Mouse (Mus musculus): Measurements from ENCODE around the gene St3gal6. TPM values are rescaled to one million over a fixed set of nuclear protein-coding genes. Genes with fewer than 3 reads are reported as not detected.
A peak's percentile ranks its signal among the peaks of the same experiment; 100 is the strongest.

Gene St3gal6
- total RNA-seq, 4 experiments from 2014 or later: 38.1 to 49.1 (median 44.8) TPM

DNA sequence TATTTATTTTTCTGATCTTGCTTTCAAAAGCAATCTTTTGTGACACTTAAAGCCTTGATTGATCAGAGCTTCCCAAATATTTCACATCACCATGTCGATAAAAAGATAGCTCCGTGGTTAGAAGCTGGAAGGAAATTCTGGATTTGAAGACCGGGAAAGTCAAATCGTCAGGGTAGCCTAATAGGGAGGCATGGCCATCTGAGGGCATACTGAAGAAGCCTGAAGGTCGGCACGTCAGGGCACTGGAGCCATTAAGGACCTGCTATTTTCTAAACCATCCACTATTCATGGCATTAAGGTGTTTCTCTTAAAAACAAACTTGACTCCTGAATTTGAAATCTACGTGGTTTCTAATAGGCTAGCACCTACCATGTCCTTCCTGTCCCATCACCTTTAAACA is 2.1 kb downstream of the St3gal6 start:
- DNase-seq (ENCODE audit: low spot score): no peak

DNA sequence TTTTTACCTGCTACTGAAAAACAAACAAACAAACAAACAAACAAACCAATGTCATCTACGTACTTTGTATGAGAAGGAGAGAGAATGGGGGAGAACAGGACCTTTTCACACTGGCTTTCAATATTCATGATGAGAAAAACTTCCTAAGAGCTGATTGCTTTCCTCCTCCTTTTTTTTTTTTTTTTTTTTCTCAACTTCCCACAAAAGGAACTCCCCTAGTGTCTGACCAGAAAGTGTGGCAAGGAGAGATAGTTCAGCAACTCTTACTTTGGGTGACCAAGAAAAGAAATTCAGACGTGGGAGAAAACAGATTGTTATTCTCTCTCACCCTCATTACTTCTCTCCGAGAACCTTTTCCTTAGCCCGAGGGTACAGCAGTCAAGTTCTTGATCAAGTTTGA is 2.9 kb downstream of the St3gal6 start:
- no peak for DNase-seq (ENCODE audit: low spot score)

GRCm38 (mm10) chr16:58520457-58520856 is 3.6 kb downstream of the St3gal6 start:
- DNase-seq (ENCODE audit: low spot score): no peak

DNA sequence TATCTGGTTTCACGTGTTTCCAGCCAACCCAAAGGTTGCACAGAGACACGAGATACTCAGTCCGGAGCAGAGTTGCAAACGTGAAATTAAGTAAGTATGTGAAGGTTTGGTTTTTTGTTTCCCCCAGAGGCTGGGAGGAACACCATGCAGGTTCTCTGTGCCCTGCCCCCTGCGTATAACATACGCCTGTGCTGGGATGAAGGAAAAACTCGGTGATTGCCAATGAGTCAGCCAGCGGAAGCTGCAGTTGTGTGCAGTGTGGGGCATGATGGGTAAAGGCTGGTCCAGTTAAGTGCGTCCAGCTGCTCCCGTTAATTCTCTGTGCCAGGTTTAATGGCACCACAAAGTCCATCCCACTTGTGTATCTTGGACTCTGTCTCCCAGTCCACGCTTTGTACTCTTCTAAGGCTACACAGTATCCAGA is 4.4 kb downstream of the St3gal6 start:
- DNase-seq (ENCODE audit: low spot score): no peak

GRCm38 (mm10) chr16:58516960-58517798 is 6.9 kb downstream of the St3gal6 start:
- DNase-seq (ENCODE audit: low spot score): no peak

DNA sequence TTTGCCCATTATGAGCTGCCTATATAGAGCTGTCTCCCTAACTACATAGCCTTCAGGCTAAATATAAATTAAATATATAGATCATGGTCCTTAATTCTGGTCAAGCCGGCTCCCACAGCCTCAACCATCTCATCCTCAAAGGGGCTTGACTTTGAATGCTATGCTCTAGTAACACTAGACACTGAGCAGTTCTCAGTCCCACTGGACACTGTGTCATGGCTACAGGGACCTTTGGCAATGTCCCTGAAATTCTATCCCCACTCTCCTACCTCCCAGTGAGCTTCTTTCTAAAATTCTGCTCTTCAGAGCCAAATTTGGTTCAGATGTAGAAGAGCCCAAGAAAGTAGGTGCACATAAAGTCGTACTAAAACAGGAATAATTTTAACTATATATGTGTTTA is 7.9 kb downstream of the St3gal6 start:
- DNase-seq (ENCODE audit: low spot score): no peak

GRCm38 (mm10) chr16:58514565-58514964 is 9.5 kb downstream of the St3gal6 start:
- DNase-seq (ENCODE audit: low spot score): no peak

DNA sequence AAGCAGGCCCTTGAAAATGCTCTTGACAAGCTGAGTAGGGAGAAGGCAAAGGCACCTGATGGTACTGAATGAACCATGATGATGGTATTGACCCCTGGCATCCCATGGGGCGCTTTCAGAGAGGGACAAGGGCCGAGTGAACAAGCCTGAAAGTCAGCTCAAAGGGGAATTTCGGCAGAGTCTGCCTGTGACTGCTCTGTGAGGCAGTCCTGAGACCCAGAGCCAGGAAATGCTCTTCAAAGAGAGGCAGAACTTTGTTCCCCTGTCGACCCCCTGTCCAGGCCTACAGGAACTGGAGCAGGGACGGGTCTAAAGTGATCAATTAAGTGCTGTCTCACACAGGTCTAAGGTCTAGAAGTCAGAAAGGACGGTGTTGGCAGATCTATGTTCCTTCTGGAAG is 10.3 kb downstream of the St3gal6 start:
- DNase-seq (ENCODE audit: low spot score): peak; percentile 47

- peak; percentile 80 for DNase-seq (ENCODE audit: low spot score)
These were observed 11.2 kb downstream of the St3gal6 start for GRCm38 (mm10) chr16:58512887-58513286.

DNA sequence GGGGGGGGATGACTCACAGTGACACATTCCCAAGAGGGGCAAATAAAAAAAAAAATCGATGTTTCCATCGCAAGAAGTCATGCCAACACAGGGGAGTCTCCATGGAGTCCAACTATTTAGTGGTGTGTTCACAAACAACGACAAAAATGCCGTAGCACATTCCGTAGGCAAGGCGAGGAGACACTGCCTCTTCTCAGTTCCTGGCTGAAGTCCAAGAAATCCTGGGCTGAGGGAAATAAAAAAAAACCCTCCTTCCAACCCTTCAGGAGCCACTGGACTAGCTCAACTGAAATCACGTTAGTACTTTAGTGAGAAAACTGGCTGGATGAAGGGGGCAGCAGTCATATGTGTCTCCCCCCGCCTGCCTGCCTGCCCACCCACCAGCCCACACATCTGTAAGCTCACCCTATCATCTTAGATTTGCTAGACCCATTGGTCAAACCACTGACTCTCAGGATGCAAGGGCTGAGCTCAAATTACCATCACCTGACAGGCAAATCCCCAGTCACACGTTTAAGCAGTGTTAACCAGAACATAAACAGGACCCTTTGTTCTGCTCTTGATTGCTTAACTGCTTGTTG is 11.8 kb downstream of the St3gal6 start:
- peak; percentile 73 for DNase-seq (ENCODE audit: low spot score)

- no peak for DNase-seq (ENCODE audit: low spot score)
These were observed 19.1 kb downstream of the St3gal6 start for GRCm38 (mm10) chr16:58504945-58505344.

DNA sequence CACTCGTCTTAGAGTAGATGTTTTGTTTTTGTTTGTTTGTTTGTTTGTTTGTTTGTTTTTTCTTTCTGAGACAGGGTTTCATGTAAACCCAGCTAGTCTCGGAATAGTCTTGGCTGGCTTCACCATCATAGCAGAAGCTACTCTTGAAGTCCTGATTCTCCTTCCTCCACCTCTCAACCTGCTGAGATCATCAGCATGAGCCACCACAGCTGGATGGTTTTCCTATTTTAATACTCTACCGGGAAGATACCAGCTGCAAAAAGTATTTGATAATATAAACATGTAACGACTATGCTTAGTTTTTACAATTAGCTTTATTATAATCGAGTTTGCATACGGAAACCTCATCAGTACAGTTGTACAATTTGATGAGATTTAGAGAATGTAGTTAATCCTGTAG is 21.5 kb downstream of the St3gal6 start:
- no peak for DNase-seq (ENCODE audit: low spot score)

DNA sequence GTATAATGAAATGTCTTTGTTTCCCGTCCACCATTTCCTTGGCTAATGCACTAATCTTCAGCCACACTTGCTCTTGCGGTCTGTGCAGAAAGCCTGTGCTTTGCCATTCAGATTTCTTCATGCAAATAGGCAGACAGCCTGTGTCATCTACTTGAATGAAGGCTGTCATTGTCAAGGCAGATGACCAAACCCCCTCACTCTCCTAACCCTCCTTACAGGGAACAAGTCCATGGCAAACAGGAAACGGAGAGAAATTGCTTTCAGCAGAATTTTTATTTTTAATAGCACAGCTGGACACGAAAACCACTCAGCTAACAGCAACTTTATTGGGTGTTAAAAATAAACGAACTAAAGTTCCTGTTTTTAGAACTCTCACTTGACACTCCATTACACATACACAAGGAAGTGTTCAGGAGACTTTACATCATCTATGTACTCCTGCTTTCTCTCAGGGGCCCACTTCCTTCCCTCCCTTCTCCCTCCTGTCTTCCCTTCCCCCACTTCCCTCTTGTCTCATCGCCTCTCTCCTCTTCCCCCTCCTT is 22.2 kb downstream of the St3gal6 start:
- DNase-seq (ENCODE audit: low spot score): peak; percentile 52

DNA sequence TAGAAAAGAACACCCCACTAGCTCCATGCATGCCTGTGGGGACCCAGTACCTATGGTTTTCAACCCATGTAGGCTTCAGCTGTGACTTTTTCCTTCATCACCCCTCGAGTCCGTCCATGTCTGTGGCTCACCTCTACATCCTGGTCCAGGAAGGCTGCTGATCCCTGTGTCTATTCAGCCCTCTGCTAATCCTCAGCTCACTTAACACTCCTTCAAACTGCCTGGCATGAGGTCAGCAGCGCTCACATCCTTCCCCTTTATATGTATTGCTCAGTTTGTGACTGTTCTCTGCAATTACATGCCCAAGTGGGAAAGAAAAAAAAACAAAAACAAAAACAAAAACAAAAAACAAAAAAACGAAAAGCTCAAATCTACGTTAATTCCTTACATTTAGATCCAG is 24.4 kb downstream of the St3gal6 start:
- DNase-seq (ENCODE audit: low spot score): no peak

DNA sequence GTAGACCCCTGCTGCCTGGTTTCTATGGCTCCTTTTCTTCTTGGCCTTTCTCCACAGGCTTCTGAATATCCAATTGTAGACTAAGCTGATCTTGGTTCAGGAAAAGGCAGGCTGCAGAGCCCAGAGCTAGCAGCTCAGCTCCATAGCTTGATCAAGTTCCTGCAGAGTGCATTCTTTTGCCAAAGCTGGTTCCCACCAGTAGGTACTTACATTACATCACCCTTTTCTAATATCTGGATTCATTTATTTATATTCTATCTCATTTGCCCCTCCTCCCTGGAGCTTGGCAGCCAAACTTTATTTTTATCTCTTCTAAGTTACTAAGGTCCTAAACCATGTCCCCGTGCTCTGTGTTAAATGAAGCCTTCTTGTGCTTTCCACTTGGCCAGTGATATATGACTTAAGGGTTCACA is 24.9 kb downstream of the St3gal6 start:
- no peak for DNase-seq (ENCODE audit: low spot score)

DNA sequence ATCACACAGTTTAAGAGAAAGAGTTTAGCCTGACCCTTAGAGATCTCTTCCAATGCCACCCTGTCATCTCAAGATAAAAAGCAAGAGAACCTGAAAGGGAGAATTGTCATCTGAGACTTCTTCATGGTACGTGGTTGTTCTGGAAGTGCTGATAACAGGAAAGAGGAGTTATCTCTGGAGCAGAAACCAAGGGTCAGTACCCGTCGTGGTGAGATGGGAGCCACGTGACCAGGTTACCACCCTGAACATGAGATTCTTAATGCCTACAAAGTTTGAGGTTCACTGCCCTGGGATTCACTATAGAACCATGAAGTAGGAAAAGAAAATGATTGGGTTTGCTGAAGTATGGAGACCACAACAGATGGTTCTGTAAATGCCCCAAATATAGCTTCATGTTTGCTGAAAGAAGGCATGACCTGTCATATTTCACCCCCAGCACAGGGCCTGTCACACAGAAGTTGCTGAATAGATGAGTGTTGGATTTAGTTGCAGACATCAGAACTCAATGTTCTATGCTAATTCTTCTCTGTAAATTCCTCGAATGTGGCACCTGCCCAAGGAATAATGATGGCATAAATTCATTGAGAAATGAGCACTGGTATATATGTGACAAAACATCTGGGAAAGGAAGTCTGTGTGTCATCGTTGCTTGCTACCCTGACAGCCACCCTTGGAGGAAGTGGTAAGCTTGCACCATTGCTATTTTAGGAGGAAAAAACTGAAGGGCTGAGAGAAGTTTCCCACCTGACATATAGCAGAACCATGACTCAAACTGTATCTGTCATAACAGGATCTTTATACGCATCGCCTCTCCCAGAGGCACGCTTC is 25.9 kb downstream of the St3gal6 start:
- DNase-seq (ENCODE audit: low spot score): no peak

DNA sequence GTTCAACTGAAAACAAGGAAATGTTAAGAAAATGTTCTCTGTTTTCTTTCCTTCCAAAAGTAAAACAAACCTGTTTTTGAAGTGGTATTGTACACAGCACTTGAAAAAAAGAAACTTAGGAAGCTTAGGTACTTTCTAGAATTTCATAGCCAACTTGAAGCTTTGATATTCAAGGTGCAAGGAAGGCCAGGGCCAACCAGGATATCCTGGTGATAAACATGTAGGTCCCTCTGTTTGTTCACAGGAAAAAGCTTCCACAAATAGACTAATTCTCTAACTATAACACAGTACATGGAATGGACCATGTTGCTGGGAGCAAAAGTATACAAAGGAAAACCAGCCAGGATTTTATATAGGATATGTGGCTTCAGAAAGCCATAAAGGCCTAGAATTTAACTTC is 27.3 kb downstream of the St3gal6 start:
- no peak for DNase-seq (ENCODE audit: low spot score)

- DNase-seq (ENCODE audit: low spot score): no peak
These were observed 36.2 kb downstream of the St3gal6 start for GRCm38 (mm10) chr16:58487861-58488260.

- no peak for DNase-seq (ENCODE audit: low spot score)
These were observed 41.7 kb downstream of the St3gal6 start for GRCm38 (mm10) chr16:58482296-58482695.

- DNase-seq (ENCODE audit: low spot score): no peak
These were observed 42.2 kb downstream of the St3gal6 start for GRCm38 (mm10) chr16:58481906-58482270.

DNA sequence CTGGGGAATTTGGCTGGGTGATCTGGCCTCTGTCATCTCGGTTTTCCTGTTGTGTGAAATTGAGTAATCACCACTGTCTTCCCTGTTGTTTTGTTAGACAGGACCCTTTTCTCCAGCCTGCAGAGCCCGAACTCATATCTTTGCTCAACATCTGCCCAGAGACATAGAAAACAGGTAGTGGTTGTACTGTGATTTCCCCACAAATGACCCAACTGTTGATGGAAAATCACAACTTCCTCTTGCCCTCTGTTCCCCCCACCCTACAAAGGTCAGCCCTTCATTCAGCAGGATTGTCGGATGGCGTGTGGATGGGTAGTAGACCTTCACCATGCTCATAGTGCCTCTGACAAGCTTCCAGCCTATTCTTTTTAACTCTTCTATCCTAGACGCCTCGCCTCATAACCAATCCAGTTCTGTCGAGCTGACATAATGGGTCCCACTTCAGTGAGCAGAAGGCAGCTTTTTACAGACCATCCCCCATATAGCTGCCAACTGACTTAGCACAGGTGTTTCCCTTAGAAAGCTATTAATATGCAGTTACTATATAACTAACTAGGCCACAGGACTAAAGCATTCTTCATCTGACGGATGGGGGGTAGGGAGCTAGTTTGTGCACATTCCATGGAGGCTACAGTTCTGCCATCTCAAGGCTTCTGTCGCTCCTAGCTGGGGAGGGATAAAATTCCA is 42.7 kb downstream of the St3gal6 start:
- no peak for DNase-seq (ENCODE audit: low spot score)
